Mouse (Mus musculus): Measurements from ENCODE around the gene D17Wsu92e. TPM values are rescaled to one million over a fixed set of nuclear protein-coding genes. Genes with fewer than 3 reads are reported as not detected.

Gene D17Wsu92e
- 10.0 and 12.0 TPM in 2 replicates for polyA plus RNA-seq (2015; fragmentation: Nextera tagmentation; extraction: Ambion mirVana)

- no peaks in the 10 kb centered on the region for H3K36me3 ChIP-seq
- H3K27ac ChIP-seq (replicated peaks): peak within 1 kb of the TSS; percentile 88
- H3K27me3 ChIP-seq: no peaks in the 10 kb centered on the region
- WGBS: 3% methylated on average over 38 of the region's 56 CpGs
- peak within 1 kb of the TSS; percentile 67 for H3K9ac ChIP-seq
- H3K4me2 ChIP-seq: peak within 1 kb of the TSS; percentile 92
- ATAC-seq (ENCODE audit: low FRiP score, low read depth): peak; percentile 98
- no peaks in the 10 kb centered on the region for H3K9me3 ChIP-seq
- peaks cover 31% of the 10 kb centered on the region for H3K4me1 ChIP-seq (replicated peaks)
- peak within 1 kb of the TSS; percentile 58 for H3K4me3 ChIP-seq
Observed at GRCm38 (mm10) chr17:27820568-27821406, at the start of gene D17Wsu92e. D17Wsu92e (minus strand) TSS chr17:27820648.

- Histone ChIP-seq H3K4me1 (replicated peaks) (0 out of 2 replicates have a peak, but pooled peaks cover 6% of the 10 kb centered on the region), H3K4me3 (no peak overlapping the region), H3K9me3 (no peaks in the 10 kb centered on the region), H3K9ac (no peak overlapping the region), H3K36me3 (no peaks in the 10 kb centered on the region), H3K27me3 (no peaks in the 10 kb centered on the region), H3K4me2 (no peak overlapping the region), H3K27ac (replicated peaks) (no peak overlapping the region)
- ATAC-seq (ENCODE audit: low FRiP score, low read depth): no peak
- WGBS: 93% methylated on average over 4 of the region's 4 CpGs
Observed at GRCm38 (mm10) chr17:27866737-27867136, 46.3 kb upstream of the D17Wsu92e start.

GRCm38 (mm10) chr17:27865461-27865860, 45.0 kb upstream of the D17Wsu92e start:
- no peak overlapping the region for H3K27ac ChIP-seq (replicated peaks)
- H3K4me2 ChIP-seq: no peak overlapping the region
- 0 out of 2 replicates have a peak, but pooled peaks cover 9% of the 10 kb centered on the region for H3K4me1 ChIP-seq (replicated peaks)
- no peak overlapping the region for H3K9ac ChIP-seq
- WGBS: 91% methylated on average over 2 of the region's 2 CpGs
- H3K4me3 ChIP-seq: no peak overlapping the region
- no peaks in the 10 kb centered on the region for H3K27me3 ChIP-seq
- H3K36me3 ChIP-seq: no peaks in the 10 kb centered on the region
- no peak for ATAC-seq (ENCODE audit: low FRiP score, low read depth)
- H3K9me3 ChIP-seq: no peaks in the 10 kb centered on the region

GRCm38 (mm10) chr17:27859131-27859530, 38.7 kb upstream of the D17Wsu92e start:
- H3K4me3 ChIP-seq: no peak overlapping the region
- 26% methylated on average over 2 of the region's 2 CpGs for WGBS
- H3K27ac ChIP-seq (replicated peaks): no peak overlapping the region
- peaks cover 4% of the 10 kb centered on the region; the same call in 1 of the 2 replicates for H3K36me3 ChIP-seq
- H3K27me3 ChIP-seq: no peaks in the 10 kb centered on the region
- no peak for ATAC-seq (ENCODE audit: low FRiP score, low read depth)
- peak overlapping the region; percentile 89; the same call in 1 of the 2 replicates for H3K4me2 ChIP-seq
- peaks cover 32% of the 10 kb centered on the region for H3K4me1 ChIP-seq (replicated peaks)
- H3K9me3 ChIP-seq: no peaks in the 10 kb centered on the region
- no peak overlapping the region for H3K9ac ChIP-seq

GRCm38 (mm10) chr17:27857649-27858475, 37.4 kb upstream of the D17Wsu92e start:
- no peak for ATAC-seq (ENCODE audit: low FRiP score, low read depth)
- Histone ChIP-seq H3K9ac (peak overlapping the region; percentile 80), H3K4me3 (peak overlapping the region; percentile 79), H3K36me3 (peaks cover 15% of the 10 kb centered on the region), H3K4me2 (peak overlapping the region; percentile 89), H3K9me3 (no peaks in the 10 kb centered on the region), H3K27me3 (no peaks in the 10 kb centered on the region), H3K27ac (replicated peaks) (no peak overlapping the region), H3K4me1 (replicated peaks) (peaks cover 32% of the 10 kb centered on the region)
- 47% methylated on average over 11 of the region's 11 CpGs for WGBS

GRCm38 (mm10) chr17:27856798-27857648, 36.6 kb upstream of the D17Wsu92e start:
- WGBS: 2% methylated on average over 52 of the region's 52 CpGs
- peaks cover 32% of the 10 kb centered on the region for H3K4me1 ChIP-seq (replicated peaks)

GRCm38 (mm10) chr17:27856265-27856797, 35.9 kb upstream of the D17Wsu92e start, which contains the start of gene Uhrf1bp1:
Uhrf1bp1 (plus strand) TSS chr17:27856441.
- Histone ChIP-seq H3K9ac (peak within 1 kb of the TSS; percentile 80), H3K4me3 (peak within 1 kb of the TSS; percentile 79), H3K27me3 (no peaks in the 10 kb centered on the region), H3K4me2 (peak within 1 kb of the TSS; percentile 89), H3K4me1 (replicated peaks) (peaks cover 32% of the 10 kb centered on the region), H3K27ac (replicated peaks) (peak within 1 kb of the TSS; percentile 84), H3K9me3 (no peaks in the 10 kb centered on the region), H3K36me3 (peaks cover 27% of the 10 kb centered on the region)
- WGBS: under 1% methylated on average over 47 of the region's 54 CpGs
- ATAC-seq (ENCODE audit: low FRiP score, low read depth): peak; percentile 88

More at GRCm38 (mm10) chr17:27856798-27857648, 36.6 kb upstream of the D17Wsu92e start:
- peaks cover 23% of the 10 kb centered on the region for H3K36me3 ChIP-seq
- no peaks in the 10 kb centered on the region for H3K27me3 ChIP-seq
- H3K4me3 ChIP-seq: peak overlapping the region; percentile 79
- peak; percentile 68 for ATAC-seq (ENCODE audit: low FRiP score, low read depth)
- H3K27ac ChIP-seq (replicated peaks): peak overlapping the region; percentile 84
- no peaks in the 10 kb centered on the region for H3K9me3 ChIP-seq
- peak overlapping the region; percentile 89 for H3K4me2 ChIP-seq
- H3K9ac ChIP-seq: peak overlapping the region; percentile 80

- Histone ChIP-seq H3K9ac (no peak overlapping the region), H3K4me1 (replicated peaks) (no peaks in the 10 kb centered on the region), H3K9me3 (no peaks in the 10 kb centered on the region), H3K36me3 (peaks cover 66% of the 10 kb centered on the region), H3K4me3 (no peak overlapping the region), H3K27ac (replicated peaks) (no peak overlapping the region), H3K27me3 (no peaks in the 10 kb centered on the region), H3K4me2 (no peak overlapping the region)
- ATAC-seq (ENCODE audit: low FRiP score, low read depth): no peak
- WGBS: 89% methylated on average over 3 of the region's 3 CpGs
Observed at GRCm38 (mm10) chr17:27851076-27851475, 30.6 kb upstream of the D17Wsu92e start.

GRCm38 (mm10) chr17:27848351-27848750, 27.9 kb upstream of the D17Wsu92e start:
- no peak overlapping the region for H3K27ac ChIP-seq (replicated peaks)
- no peaks in the 10 kb centered on the region for H3K9me3 ChIP-seq
- H3K4me2 ChIP-seq: no peak overlapping the region
- no peak for ATAC-seq (ENCODE audit: low FRiP score, low read depth)
- 100% methylated on average over 1 of the region's 1 CpGs for WGBS
- no peak overlapping the region for H3K4me3 ChIP-seq
- peaks cover 79% of the 10 kb centered on the region for H3K36me3 ChIP-seq
- H3K4me1 ChIP-seq (replicated peaks): no peaks in the 10 kb centered on the region
- H3K9ac ChIP-seq: no peak overlapping the region
- no peaks in the 10 kb centered on the region for H3K27me3 ChIP-seq

- WGBS: 2% methylated on average over 35 of the region's 35 CpGs
- peak overlapping the region; percentile 74 for H3K27ac ChIP-seq (replicated peaks)
Observed at GRCm38 (mm10) chr17:27839469-27840252, 19.2 kb upstream of the D17Wsu92e start.

More at GRCm38 (mm10) chr17:27839469-27840252, 19.2 kb upstream of the D17Wsu92e start:
- Histone ChIP-seq H3K9me3 (no peaks in the 10 kb centered on the region), H3K4me2 (peak overlapping the region; percentile 65), H3K27me3 (peaks cover 10% of the 10 kb centered on the region; the same call in 1 of the 2 replicates), H3K4me3 (peak overlapping the region; percentile 94), H3K9ac (peak overlapping the region; percentile 94), H3K4me1 (replicated peaks) (peaks cover 10% of the 10 kb centered on the region), H3K36me3 (peaks cover 22% of the 10 kb centered on the region)
- ATAC-seq (ENCODE audit: low FRiP score, low read depth): peak; percentile 97
